Mouse (Mus musculus) brain, embryonic 14.5 days (tissue): Measurements from ENCODE around the gene BC048403.

Experiments
- CTCF ChIP-seq: fragments of 200-500 bp; IDR thresholded peaks from 2 replicates; pipeline ENCODE4 v1.5.1; 2012; ENCODE audit warnings: inconsistent platforms, mild to moderate bottlenecking, moderate library complexity, borderline replicate concordance; ENCODE audit not compliant: insufficient read depth, insufficient read length; ENCODE audit errors: extremely low read depth
- POLR2A ChIP-seq: fragments of 200-500 bp; IDR thresholded peaks from 2 replicates; pipeline ENCODE4 v1.6.1; 2012; ENCODE audit warnings: mild to moderate bottlenecking, inconsistent platforms, borderline replicate concordance; ENCODE audit not compliant: poor library complexity, insufficient read depth, insufficient read length, severe bottlenecking; ENCODE audit errors: extremely low read depth

DNA sequence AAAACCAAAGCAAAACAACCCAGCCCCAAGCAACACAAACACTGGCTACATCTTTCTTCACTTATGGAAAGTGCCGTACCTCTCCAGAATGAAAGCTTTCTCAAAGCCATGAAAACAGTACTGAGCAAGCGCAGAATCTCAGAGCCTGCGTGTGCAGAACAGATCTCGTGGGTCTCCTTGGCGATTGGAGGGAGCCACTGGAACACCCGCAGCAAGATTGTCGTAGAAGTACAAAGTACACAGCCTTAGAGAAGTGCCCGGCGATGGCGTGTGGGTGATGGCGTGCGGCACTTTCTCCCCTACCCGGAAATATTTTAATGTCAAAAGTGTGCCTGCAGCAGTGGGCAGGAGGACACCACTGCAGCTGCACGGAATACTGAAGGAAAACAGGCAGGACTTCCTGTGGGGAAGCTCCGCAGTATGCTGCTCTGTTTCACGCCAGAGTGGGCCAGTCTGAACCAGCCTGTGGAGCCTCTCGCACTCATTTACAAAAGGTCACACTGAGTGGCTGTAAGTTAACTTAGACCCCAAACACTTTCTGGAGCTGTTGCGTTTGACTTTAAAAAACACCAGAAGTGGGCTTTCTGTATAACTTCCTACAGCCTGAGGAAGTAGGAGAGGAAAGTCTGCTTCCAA lies 46.7 kb upstream of the BC048403 start:
- TF ChIP-seq CTCF = no peak
- TF ChIP-seq POLR2A = no peak
